Mouse (Mus musculus): ENCODE data around the gene Nif3l1. TPM values are rescaled to one million over a fixed set of nuclear protein-coding genes. Genes with fewer than 3 reads are reported as not detected.

The Nif3l1 gene
- total and polyA plus RNA-seq, 3 experiments, result 28.5 to 32.8 TPM; not detected in 1

DNA sequence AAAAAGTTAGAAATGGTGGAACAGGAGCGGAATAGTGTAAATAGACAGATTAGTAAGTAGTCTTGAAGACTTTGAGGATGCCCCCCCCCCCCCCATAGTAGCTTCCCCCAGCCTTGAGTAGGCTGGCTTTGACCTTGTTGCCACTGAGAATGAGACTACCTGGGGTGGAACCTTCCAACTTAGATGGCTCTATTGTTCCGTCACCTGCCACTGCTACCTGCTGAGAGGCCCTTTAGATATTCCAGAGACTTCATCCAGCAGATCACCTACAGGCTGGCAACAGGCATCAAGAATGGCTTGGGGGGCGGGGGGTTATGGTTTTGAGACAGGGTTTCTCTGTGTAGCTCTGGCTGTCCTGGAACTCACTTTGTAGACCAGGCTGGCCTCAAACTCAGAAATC is 20.4 kb upstream of the Nif3l1 start:
- TF ChIP-seq JUND (IDR thresholded peaks at IDR 0.05; ENCODE audit: low read depth, low read length) (no peak), NRF1 (IDR thresholded peaks at IDR 0.05; ENCODE audit: insufficient read depth, low read depth, low read length, poor library complexity, severe bottlenecking) (no peak), ELF1 (IDR thresholded peaks at IDR 0.05; ENCODE audit: low read depth, low read length) (no peak), MXI1 (IDR thresholded peaks at IDR 0.05; ENCODE audit: low read depth, low read length) (no peak), MEF2A (IDR thresholded peaks at IDR 0.05; ENCODE audit: extremely low read depth, insufficient replicate concordance, low read depth, low read length, poor library complexity, severe bottlenecking) (no peak), MAFK (IDR thresholded peaks at IDR 0.05; ENCODE audit: borderline replicate concordance, low read depth, low read length) (no peak), CHD2 (IDR thresholded peaks at IDR 0.05; ENCODE audit: low read length) (no peak), MYC (IDR thresholded peaks at IDR 0.05; ENCODE audit: low read depth, low read length) (no peak), EP300 (IDR thresholded peaks at IDR 0.05; ENCODE audit: low read depth in 1 of 2, low read length in 2 of 2) (no peak), MAZ (IDR thresholded peaks at IDR 0.05; ENCODE audit: low read depth, low read length) (no peak), HCFC1 (IDR thresholded peaks at IDR 0.05; ENCODE audit: low read depth, low read length) (no peak)

DNA sequence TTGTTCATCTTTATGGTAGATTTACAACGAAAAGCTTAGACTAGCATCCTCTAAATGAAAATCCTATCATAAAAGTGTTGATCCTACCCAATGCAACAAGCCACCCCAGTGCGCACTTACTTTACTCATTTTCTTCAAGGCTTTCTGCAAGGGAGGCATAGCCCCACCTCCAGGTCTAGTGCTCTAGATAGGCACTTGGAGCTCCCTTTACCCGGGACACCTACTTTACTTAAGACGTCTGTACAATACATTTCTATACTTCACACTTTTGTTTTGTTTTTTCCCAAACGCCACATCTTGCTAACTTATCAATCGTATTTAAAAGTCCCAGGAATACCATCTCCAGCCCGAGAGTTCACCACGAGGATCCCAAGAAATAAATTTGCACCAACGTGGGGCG is 260 bp upstream of the Nif3l1 start:
- H3K27me3 ChIP-seq (ENCODE audit: control insufficient read depth in 1 of 2, insufficient read depth in 2 of 2, low read length in 2 of 2), result no peaks in the 10 kb centered on the region
- peak overlapping the region; percentile 87 for H3K27ac ChIP-seq (ENCODE audit: control insufficient read depth, low read depth, low read length)
- H3K79me2 ChIP-seq (ENCODE audit: control insufficient read depth, insufficient read depth, low read length, poor library complexity), result peaks cover 17% of the 10 kb centered on the region
- peak overlapping the region; percentile 84 to 90 for H3K4me3 ChIP-seq (ENCODE audit: control insufficient read depth in 1 of 2, insufficient read depth in 1 of 2, low read depth in 2 of 2, low read length in 2 of 2)
- peaks cover 2 to 6% of the 10 kb centered on the region in 2 experiments; a peak in 2 of 4 replicates for H3K4me1 ChIP-seq (ENCODE audit: control insufficient read depth in 1 of 2, insufficient read depth in 2 of 2, low read length in 2 of 2)
- H3K36me3 ChIP-seq (ENCODE audit: control insufficient read depth in 1 of 2, insufficient read depth in 2 of 2, low read length in 2 of 2), result no peaks in the 10 kb centered on the region; a peak in 2 of 4 replicates
- H3K9me3 ChIP-seq (replicated peaks; ENCODE audit: insufficient read depth, low read length), result no peaks in the 10 kb centered on the region
- peak; percentile 69 for DNase-seq (ENCODE audit: low read depth, low spot score)
- TF ChIP-seq KAT2A (conservative IDR thresholded peaks at IDR 0.05; ENCODE audit: low read depth, low read length) (no peak), JUND (IDR thresholded peaks at IDR 0.05; ENCODE audit: low read depth, low read length) (no peak), MEF2A (IDR thresholded peaks at IDR 0.05; ENCODE audit: extremely low read depth, insufficient replicate concordance, low read depth, low read length, poor library complexity, severe bottlenecking) (no peak), CTCF (IDR thresholded peaks at IDR 0.05 in 2 of 3, conservative IDR thresholded peaks at IDR 0.05 in 1 of 3; ENCODE audit: control insufficient read depth in 1 of 3, insufficient read depth in 1 of 3, low read depth in 2 of 3, low read length in 3 of 3, poor library complexity in 1 of 3, severe bottlenecking in 1 of 3) (no peak), ELF1 (IDR thresholded peaks at IDR 0.05; ENCODE audit: low read depth, low read length) (no peak), MAZ (IDR thresholded peaks at IDR 0.05; ENCODE audit: low read depth, low read length) (no peak), POLR2AphosphoS2 (IDR thresholded peaks at IDR 0.05; ENCODE audit: low read length) (no peak), POLR2AphosphoS5 (IDR thresholded peaks at IDR 0.05; ENCODE audit: borderline replicate concordance, low read depth, low read length) (no peak)
- peak overlapping the region; percentile 87 for H3K9ac ChIP-seq (ENCODE audit: control insufficient read depth, low read depth, low read length, poor library complexity, severe bottlenecking)

More for the DNA sequence above, 20.4 kb upstream of the Nif3l1 start:
- peaks cover 29% of the 10 kb centered on the region for H3K79me2 ChIP-seq (ENCODE audit: control insufficient read depth, insufficient read depth, low read length, poor library complexity)
- H3K9me3 ChIP-seq (replicated peaks; ENCODE audit: insufficient read depth, low read length), result no peaks in the 10 kb centered on the region
- peaks cover 0 to 5% of the 10 kb centered on the region in 2 experiments; a peak in 1 of 4 replicates for H3K4me1 ChIP-seq (ENCODE audit: control insufficient read depth in 1 of 2, insufficient read depth in 2 of 2, low read length in 2 of 2)
- no peak overlapping the region for H3K27ac ChIP-seq (ENCODE audit: control insufficient read depth, low read depth, low read length)
- H3K9ac ChIP-seq (ENCODE audit: control insufficient read depth, low read depth, low read length, poor library complexity, severe bottlenecking), result no peak overlapping the region
- no peak overlapping the region for H3K4me3 ChIP-seq (ENCODE audit: control insufficient read depth in 1 of 2, insufficient read depth in 1 of 2, low read depth in 2 of 2, low read length in 2 of 2)
- peaks cover 17 to 19% of the 10 kb centered on the region in 2 experiments for H3K36me3 ChIP-seq (ENCODE audit: control insufficient read depth in 1 of 2, insufficient read depth in 2 of 2, low read length in 2 of 2)
- no peaks in the 10 kb centered on the region for H3K27me3 ChIP-seq (ENCODE audit: control insufficient read depth in 1 of 2, insufficient read depth in 2 of 2, low read length in 2 of 2)
- DNase-seq (ENCODE audit: low read depth, low spot score), result no peak
